Mouse (Mus musculus): ENCODE data around the gene Slc30a7.

DNA sequence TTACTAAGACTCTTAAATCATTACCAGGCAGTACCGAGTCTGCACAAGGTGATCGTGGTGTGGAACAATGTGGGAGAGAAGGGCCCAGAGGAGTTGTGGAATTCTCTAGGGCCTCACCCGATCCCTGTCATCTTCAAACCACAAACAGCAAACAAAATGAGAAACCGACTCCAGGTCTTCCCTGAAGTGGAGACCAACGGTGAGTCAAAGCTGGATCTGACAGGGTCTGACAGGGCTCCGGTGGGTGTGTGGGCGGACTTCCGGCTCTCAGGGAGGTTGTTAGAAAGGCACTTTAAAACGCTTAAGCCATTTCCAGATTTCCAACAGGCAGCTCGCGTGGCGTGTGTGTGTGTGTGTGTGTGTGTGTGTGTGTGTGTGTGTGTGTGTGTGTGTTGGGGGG, 17.0 kb upstream of the Slc30a7 start:
- TF ChIP-seq MEF2A (IDR thresholded peaks at IDR 0.05; ENCODE audit: borderline replicate concordance, low read depth, low read length) (no peak), CTCF (conservative IDR thresholded peaks at IDR 0.05 in 1 of 2, IDR thresholded peaks at IDR 0.05 in 1 of 2; ENCODE audit: low read depth in 2 of 2, low read length in 2 of 2) (no peak), TBP (conservative IDR thresholded peaks at IDR 0.05; ENCODE audit: low read depth, low read length) (no peak), NELFE (IDR thresholded peaks at IDR 0.05; ENCODE audit: low read depth, low read length) (no peak), POLR2A (IDR thresholded peaks at IDR 0.05; ENCODE audit: low read depth, low read length) (no peak), EP300 (IDR thresholded peaks at IDR 0.05; ENCODE audit: low read length) (no peak)
